Mouse (Mus musculus) activated CD4-positive, CD25-positive, alpha-beta regulatory T cell, adult 9 weeks (primary cell): Measurements from ENCODE around the gene Bmx. TPM values are rescaled to one million over a fixed set of nuclear protein-coding genes. Genes with fewer than 3 reads are reported as not detected.

Experiments
- polyA plus RNA-seq: library from polyadenylated mRNA; unstranded; fragments of 100-300 nt; shearing (Covaris generic); gene quantifications from one replicate; pipeline ENCODE4 v1.2.1, GENCODE M21; 2017

Gene Bmx
- polyA plus RNA-seq, result not detected

DNA sequence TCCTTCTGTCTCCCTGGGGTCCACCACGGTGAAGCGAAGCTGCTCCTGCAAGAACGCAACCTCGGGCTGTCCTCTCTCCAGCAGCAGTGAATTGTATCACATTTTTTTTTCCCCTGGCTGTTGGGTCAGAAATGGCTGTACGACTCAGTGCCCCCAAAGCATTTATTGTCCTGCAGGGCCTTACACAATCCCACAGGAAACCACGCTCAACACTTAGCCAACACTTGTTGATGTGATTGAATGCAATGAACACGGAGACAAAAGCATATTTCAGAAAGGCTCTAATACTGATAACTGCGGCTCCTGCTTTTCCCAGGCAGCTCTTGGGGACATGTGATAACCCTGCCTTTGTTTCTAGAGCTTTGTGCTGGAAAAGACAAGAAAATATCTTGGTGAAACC is at the start of gene Bmx:
TSS of gene Bmx (minus strand) at position 137 of the 400 bp plus-strand sequence.

DNA sequence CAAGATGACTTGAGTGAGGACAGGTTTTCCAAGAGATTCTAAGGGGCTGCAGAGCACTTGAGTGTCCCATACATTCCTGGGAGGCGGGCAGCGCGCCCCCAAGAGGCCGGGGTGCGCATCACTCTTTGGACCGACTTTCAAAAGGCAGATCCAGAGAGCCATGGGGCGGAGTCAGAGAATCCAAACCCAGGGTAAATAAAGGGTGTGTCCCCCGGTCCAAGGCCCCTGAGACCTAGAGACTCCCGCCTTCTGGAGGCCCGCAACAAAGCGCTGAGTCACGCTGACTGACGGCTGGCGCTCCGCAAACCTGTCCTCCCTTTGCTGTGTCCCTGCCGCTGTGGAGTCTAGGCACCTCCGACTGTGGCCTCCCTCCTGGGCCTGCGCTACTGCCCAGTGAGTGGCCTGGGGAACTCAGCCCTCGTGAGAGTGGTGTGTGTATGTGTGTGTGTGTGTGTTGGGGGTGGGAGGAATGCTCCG is 11.3 kb upstream of the Bmx start, which contains the start of gene Pir:
TSS of gene Pir (plus strand) at position 87 of the 477 bp plus-strand sequence.

Other genes starting within 250 kb of the Bmx start
- 4.5 TPM for gene Car5b, start 230.2 kb downstream of the Bmx start, polyA plus RNA-seq
- 2.6 TPM for gene Siah1b, start 181.7 kb downstream of the Bmx start, polyA plus RNA-seq
- gene Cltrn, start 169.4 kb downstream of the Bmx start, polyA plus RNA-seq, result not detected
- gene Ace2, start 118.9 kb downstream of the Bmx start, polyA plus RNA-seq, result not detected
- gene Pir, start 11.2 kb upstream of the Bmx start, polyA plus RNA-seq, result 0.24 TPM
- not detected for gene Vegfd, start 115.2 kb upstream of the Bmx start, polyA plus RNA-seq
- 12.3 TPM for gene Piga, start 161.6 kb upstream of the Bmx start, polyA plus RNA-seq
- gene Asb11, start 178.8 kb upstream of the Bmx start, polyA plus RNA-seq, result not detected
- gene Asb9, start 248.1 kb upstream of the Bmx start, polyA plus RNA-seq, result not detected